Mouse (Mus musculus) limb, embryonic 12.5 days (tissue): ENCODE results near the gene Zfp335. TPM values are rescaled to one million over a fixed set of nuclear protein-coding genes. Genes with fewer than 3 reads are reported as not detected.

Source experiments
- ATAC-seq: fragments of 200-750 bp; cut with Nextera tagmentation; 2 replicates; pipeline ENCODE4 v1.8.0; 2017; ENCODE audit warnings: low read depth, moderate TSS enrichment; ENCODE audit not compliant: insufficient number of reproducible peaks, insufficient read depth, low FRiP score, low TSS enrichment
- H3K27ac ChIP-seq: fragments of 300-500 bp; sonication (generic); 2 replicates; pipeline ENCODE4 v1.5.1; 2016; ENCODE audit warnings: mild to moderate bottlenecking, moderate library complexity
- H3K27me3 ChIP-seq: fragments of 300-500 bp; sonication (generic); 2 replicates; pipeline ENCODE4 v1.6.1; 2016; ENCODE audit warnings: mild to moderate bottlenecking, moderate library complexity
- H3K36me3 ChIP-seq: fragments of 300-500 bp; sonication (generic); 2 replicates; pipeline ENCODE4 v1.6.1; 2016; ENCODE audit warnings: mild to moderate bottlenecking, moderate library complexity
- H3K4me1 ChIP-seq: fragments of 300-500 bp; sonication (generic); replicated peaks from 2 replicates; pipeline ENCODE4 v1.6.1; 2016
- H3K4me2 ChIP-seq: fragments of 300-500 bp; sonication (generic); 2 replicates; pipeline ENCODE4 v1.6.1; 2016; ENCODE audit warnings: mild to moderate bottlenecking, moderate library complexity
- H3K4me3 ChIP-seq: fragments of 300-500 bp; sonication (generic); replicated peaks from 2 replicates; pipeline ENCODE4 v1.5.1; 2016; ENCODE audit warnings: mild to moderate bottlenecking
- H3K9ac ChIP-seq: fragments of 300-500 bp; sonication (generic); replicated peaks from 2 replicates; pipeline ENCODE4 v1.6.1; 2016; ENCODE audit warnings: mild to moderate bottlenecking, moderate library complexity
- H3K9me3 ChIP-seq: fragments of 300-500 bp; sonication (generic); 2 replicates; pipeline ENCODE4 v1.6.1; 2016; ENCODE audit warnings: mild to moderate bottlenecking, moderate library complexity
- WGBS: fragments of 180-500 bp; shearing (Covaris S2); methylation state at CpG from one replicate; pipeline ENCODE4 v1.1.7; 2016; 5-methylcytosine and 5-hydroxymethylcytosine counted together
- polyA plus RNA-seq: library from polyadenylated mRNA; unstranded; fragments of >200 nt; fragmentation: Nextera tagmentation; extraction: Ambion mirVana; gene quantifications from 2 replicates; pipeline ENCODE4 v1.2.1, GENCODE M21; 2016

Zfp335 gene
- polyA plus RNA-seq, 1 experiment from 2014 or later: 14.4 TPM

- ATAC-seq: peak; percentile 46; the same call in 1 of the 2 replicates
- no peak overlapping the region for H3K4me2 ChIP-seq
Measured at GRCm38 (mm10) chr2:164924100-164924857, 12.7 kb upstream of the Zfp335 start.

GRCm38 (mm10) chr2:164923291-164923690, 11.7 kb upstream of the Zfp335 start:
- Histone ChIP-seq H3K9ac (no peak overlapping the region), H3K4me1 (peaks cover 6% of the 10 kb centered on the region; the same call in 1 of the 2 replicates), H3K36me3 (peaks cover 9% of the 10 kb centered on the region; the same call in 1 of the 2 replicates), H3K27ac (no peak overlapping the region), H3K4me2 (no peak overlapping the region), H3K4me3 (no peak overlapping the region), H3K27me3 (no peaks in the 10 kb centered on the region), H3K9me3 (no peaks in the 10 kb centered on the region)
- ATAC-seq: no peak
- WGBS: 69% methylated on average over 4 of the region's 4 CpGs

More at GRCm38 (mm10) chr2:164924100-164924857, 12.7 kb upstream of the Zfp335 start:
- 38% methylated on average over 11 of the region's 11 CpGs for WGBS
- H3K4me3 ChIP-seq: no peak overlapping the region
- no peaks in the 10 kb centered on the region for H3K9me3 ChIP-seq
- no peaks in the 10 kb centered on the region for H3K27me3 ChIP-seq
- H3K27ac ChIP-seq: no peak overlapping the region
- H3K9ac ChIP-seq: no peak overlapping the region
- 0 out of 2 replicates have a peak, but pooled peaks cover 6% of the 10 kb centered on the region for H3K4me1 ChIP-seq
- H3K36me3 ChIP-seq: peaks cover 8% of the 10 kb centered on the region; the same call in 1 of the 2 replicates

DNA sequence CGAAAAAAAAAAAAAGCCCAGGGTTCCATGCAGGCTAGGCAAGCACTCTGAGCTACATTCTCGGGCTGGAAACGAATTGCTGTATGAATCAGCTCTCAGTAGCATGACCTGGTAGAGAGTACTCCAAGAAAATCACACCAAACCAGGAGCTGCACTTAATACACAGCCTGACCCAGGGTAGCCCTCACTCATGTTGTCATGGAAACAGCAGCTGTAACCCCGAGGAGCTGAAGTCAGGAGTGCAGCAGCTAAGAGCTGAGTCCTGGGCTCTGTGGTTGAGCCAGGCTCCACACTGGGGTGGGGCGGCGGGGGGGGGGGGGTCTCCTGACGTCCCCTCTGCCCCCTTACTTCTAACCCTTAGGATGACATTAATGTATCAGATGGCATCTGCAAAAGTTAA, 10.4 kb upstream of the Zfp335 start:
- H3K4me3 ChIP-seq: no peak overlapping the region
- peaks cover 19% of the 10 kb centered on the region for H3K4me1 ChIP-seq
- no peak overlapping the region for H3K27ac ChIP-seq
- H3K36me3 ChIP-seq: peaks cover 9% of the 10 kb centered on the region; the same call in 1 of the 2 replicates
- WGBS: 65% methylated on average over 7 of the region's 7 CpGs
- no peaks in the 10 kb centered on the region for H3K27me3 ChIP-seq
- H3K9me3 ChIP-seq: no peaks in the 10 kb centered on the region
- H3K4me2 ChIP-seq: no peak overlapping the region
- H3K9ac ChIP-seq: no peak overlapping the region
- ATAC-seq: no peak

DNA sequence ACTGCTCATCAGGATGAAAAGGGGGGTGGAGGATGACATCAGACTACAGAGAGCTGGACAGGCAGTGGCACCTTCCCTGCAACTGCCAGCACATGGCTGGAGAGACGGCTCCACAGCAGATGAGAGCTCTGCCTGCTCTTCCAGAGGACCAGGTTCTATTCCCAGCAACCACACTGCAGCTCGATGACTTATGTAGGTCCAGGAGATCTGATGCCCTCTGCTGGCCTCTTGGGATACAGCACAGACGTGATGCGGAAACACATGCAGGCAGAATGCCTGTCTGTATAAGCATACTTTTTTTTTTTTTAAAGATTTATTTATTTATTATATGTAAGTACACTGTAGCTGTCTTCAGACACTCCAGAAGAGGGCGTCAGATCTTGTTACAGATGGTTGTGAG, 6.8 kb upstream of the Zfp335 start:
- Histone ChIP-seq H3K4me1 (peaks cover 23% of the 10 kb centered on the region), H3K36me3 (peaks cover 9% of the 10 kb centered on the region; the same call in 1 of the 2 replicates), H3K4me2 (no peak overlapping the region), H3K9me3 (no peaks in the 10 kb centered on the region), H3K9ac (no peak overlapping the region), H3K4me3 (no peak overlapping the region), H3K27me3 (no peaks in the 10 kb centered on the region), H3K27ac (no peak overlapping the region)
- WGBS: 65% methylated on average over 5 of the region's 5 CpGs
- no peak for ATAC-seq

- Histone ChIP-seq H3K36me3 (peaks cover 9% of the 10 kb centered on the region; the same call in 1 of the 2 replicates), H3K27ac (0 out of 2 replicates have a peak overlapping the region, but pooled peaks have one; percentile 3), H3K9me3 (no peaks in the 10 kb centered on the region), H3K27me3 (no peaks in the 10 kb centered on the region), H3K4me2 (no peak overlapping the region), H3K9ac (no peak overlapping the region), H3K4me1 (peaks cover 25% of the 10 kb centered on the region), H3K4me3 (no peak overlapping the region)
- ATAC-seq: no peak
- 31% methylated on average over 10 of the region's 10 CpGs for WGBS
Measured at GRCm38 (mm10) chr2:164917371-164917770, 5.8 kb upstream of the Zfp335 start.

- Histone ChIP-seq H3K4me2 (no peak overlapping the region), H3K36me3 (peaks cover 9% of the 10 kb centered on the region; the same call in 1 of the 2 replicates), H3K27ac (no peak overlapping the region), H3K9ac (no peak overlapping the region), H3K9me3 (no peaks in the 10 kb centered on the region), H3K27me3 (no peaks in the 10 kb centered on the region), H3K4me1 (peaks cover 30% of the 10 kb centered on the region), H3K4me3 (no peak overlapping the region)
- 69% methylated on average over 5 of the region's 5 CpGs for WGBS
- ATAC-seq: no peak
Measured at GRCm38 (mm10) chr2:164916820-164917219, 5.3 kb upstream of the Zfp335 start.

DNA sequence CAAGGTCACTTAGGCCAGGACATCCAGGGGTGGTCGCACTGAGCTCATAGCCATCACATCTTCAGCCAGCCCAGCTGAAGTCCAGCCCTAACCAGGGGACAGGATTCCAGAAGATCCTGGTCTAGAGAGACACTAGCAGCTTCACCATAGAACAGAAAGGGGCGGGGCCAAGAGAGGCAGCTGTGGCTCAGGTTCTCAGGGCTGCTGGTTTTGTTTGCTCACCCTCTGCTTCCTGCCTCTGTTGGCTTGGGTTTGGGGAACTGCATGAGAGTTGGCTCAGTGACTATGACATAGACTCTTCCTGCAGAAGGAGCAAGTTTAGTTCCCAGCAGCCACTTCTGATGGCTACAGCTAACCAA, 1.9 kb upstream of the Zfp335 start:
- ATAC-seq: no peak
- H3K36me3 ChIP-seq: peaks cover 9% of the 10 kb centered on the region
- H3K9ac ChIP-seq: no peak overlapping the region; the same call in 1 of the 2 replicates
- H3K9me3 ChIP-seq: no peaks in the 10 kb centered on the region
- H3K27me3 ChIP-seq: no peaks in the 10 kb centered on the region
- no peak overlapping the region for H3K27ac ChIP-seq
- H3K4me2 ChIP-seq: no peak overlapping the region
- H3K4me3 ChIP-seq: no peak overlapping the region
- WGBS: 96% methylated on average over 2 of the region's 2 CpGs
- peaks cover 37% of the 10 kb centered on the region for H3K4me1 ChIP-seq

GRCm38 (mm10) chr2:164912749-164913427, 1.3 kb upstream of the Zfp335 start:
- no peak overlapping the region for H3K9ac ChIP-seq
- H3K4me3 ChIP-seq: no peak overlapping the region
- ATAC-seq: no peak
- no peaks in the 10 kb centered on the region for H3K27me3 ChIP-seq
- 91% methylated on average over 8 of the region's 9 CpGs for WGBS
- no peak overlapping the region for H3K27ac ChIP-seq
- H3K4me2 ChIP-seq: peak overlapping the region; percentile 93; the same call in 1 of the 2 replicates
- H3K9me3 ChIP-seq: no peaks in the 10 kb centered on the region
- H3K36me3 ChIP-seq: peaks cover 14% of the 10 kb centered on the region
- H3K4me1 ChIP-seq: peaks cover 33% of the 10 kb centered on the region

DNA sequence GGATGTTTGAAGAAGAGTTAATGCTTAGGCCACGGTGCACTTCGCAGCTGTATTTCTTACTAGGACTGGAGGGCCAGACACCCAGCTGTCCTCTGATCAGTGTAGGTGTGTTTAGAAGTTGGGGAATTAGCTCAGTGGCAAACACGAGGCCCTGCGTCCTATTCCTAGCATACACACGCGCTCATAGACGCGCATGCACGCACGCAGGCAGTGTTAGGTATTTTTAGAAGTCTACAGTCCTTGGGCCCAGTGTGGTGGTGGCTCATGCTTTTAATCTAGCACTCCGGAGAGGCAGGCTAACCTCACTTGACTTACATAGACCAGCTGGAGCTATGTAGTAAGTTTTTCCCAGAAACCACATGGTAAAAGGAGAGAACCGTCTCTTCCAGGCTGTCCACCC, 594 bp upstream of the Zfp335 start:
- 0 out of 2 replicates have a peak, but pooled peaks have one; percentile 11 for ATAC-seq
- 19% methylated on average over 12 of the region's 12 CpGs for WGBS
- H3K4me1 ChIP-seq: peaks cover 25% of the 10 kb centered on the region

DNA sequence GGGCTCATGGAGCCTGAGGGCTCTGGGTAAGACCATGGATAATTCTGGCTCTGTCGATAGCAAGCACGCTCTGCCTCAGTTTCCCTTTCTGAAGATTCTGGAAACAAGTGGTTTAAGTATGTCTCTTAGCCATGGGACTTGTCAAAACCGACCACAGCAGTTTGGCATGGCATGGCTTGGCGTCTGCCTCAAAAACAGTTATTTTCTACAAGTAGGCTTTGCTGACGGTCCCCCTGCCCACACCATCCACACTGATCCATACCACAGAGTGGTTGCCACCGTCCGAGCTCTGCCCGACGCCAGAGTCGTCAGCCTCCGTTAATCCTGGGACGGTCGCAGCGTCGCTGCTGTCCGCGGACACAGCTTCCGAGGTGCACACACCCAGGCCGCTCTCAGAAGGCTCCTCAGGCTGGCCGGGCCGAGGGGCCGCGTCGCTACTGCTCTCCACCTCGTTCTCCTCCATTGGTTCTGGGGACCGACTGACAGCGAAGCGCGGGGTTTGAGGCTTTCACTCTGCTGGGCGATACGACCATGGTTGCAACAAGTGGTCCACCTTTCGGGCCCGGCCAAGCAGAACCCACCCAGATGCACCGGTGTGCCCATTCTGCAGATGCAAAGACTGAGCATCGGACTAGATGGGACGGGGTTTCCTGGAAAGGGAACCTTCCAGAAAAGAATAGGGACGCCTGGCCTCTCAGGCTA, 1.0 kb downstream of the Zfp335 start:
- H3K4me2 ChIP-seq: peak overlapping the region; percentile 93
- H3K4me3 ChIP-seq: peak overlapping the region; percentile 82
- peak overlapping the region; percentile 98 for H3K27ac ChIP-seq
- ATAC-seq: peak; percentile 2; the same call in 1 of the 2 replicates
- H3K9me3 ChIP-seq: peaks cover 15% of the 10 kb centered on the region
- H3K36me3 ChIP-seq: peaks cover 38% of the 10 kb centered on the region
- peak overlapping the region; percentile 90 for H3K9ac ChIP-seq
- 7% methylated on average over 37 of the region's 37 CpGs for WGBS
- H3K27me3 ChIP-seq: no peaks in the 10 kb centered on the region
- H3K4me1 ChIP-seq: peaks cover 20% of the 10 kb centered on the region

More for the DNA sequence above, 594 bp upstream of the Zfp335 start:
- Histone ChIP-seq H3K36me3 (peaks cover 22% of the 10 kb centered on the region), H3K9ac (peak overlapping the region; percentile 90), H3K27ac (peak overlapping the region; percentile 98), H3K9me3 (0 out of 2 replicates have a peak, but pooled peaks cover 4% of the 10 kb centered on the region), H3K4me2 (peak overlapping the region; percentile 93), H3K4me3 (peak overlapping the region; percentile 82), H3K27me3 (no peaks in the 10 kb centered on the region)

DNA sequence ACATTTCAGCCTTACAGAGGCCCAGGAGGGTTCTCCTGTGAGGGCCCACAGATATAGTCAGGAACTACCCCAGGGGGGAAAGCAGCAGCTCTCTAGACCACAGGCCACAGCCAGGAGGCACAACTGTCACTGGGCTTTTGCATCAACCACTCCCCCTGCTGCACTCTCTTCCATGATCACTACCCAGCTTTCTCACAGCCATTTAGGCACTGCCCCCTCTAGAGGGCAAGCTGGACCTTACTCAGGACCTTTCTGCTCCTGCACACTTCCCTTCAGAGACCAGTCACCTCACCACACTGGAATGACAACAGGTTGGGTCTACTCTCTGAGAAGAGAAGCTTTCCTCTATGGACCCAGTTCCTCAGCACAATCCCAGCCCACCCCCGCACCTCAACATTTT, 2.0 kb downstream of the Zfp335 start:
- H3K9ac ChIP-seq: 0 out of 2 replicates have a peak overlapping the region, but pooled peaks have one; percentile 90
- ATAC-seq: no peak
- H3K4me3 ChIP-seq: peak overlapping the region; percentile 82
- no peaks in the 10 kb centered on the region for H3K27me3 ChIP-seq
- peaks cover 48% of the 10 kb centered on the region for H3K36me3 ChIP-seq
- H3K4me1 ChIP-seq: peaks cover 20% of the 10 kb centered on the region
- WGBS: 81% methylated on average over 1 of the region's 1 CpGs
- peaks cover 15% of the 10 kb centered on the region for H3K9me3 ChIP-seq
- H3K4me2 ChIP-seq: peak overlapping the region; percentile 93
- H3K27ac ChIP-seq: no peak overlapping the region
